8 mouse cellular contexts compared by ENCODE assay signal in genomic region chr4:132973814-132974398, GRCm38 (mm10). TPM values are rescaled to one million over a fixed set of nuclear protein-coding genes. Genes with fewer than 3 reads are reported as not detected.
A peak's percentile ranks its signal among the peaks of the same experiment; 100 is the strongest.
DNase-seq lines count a peak whose midpoint lies in the region; ATAC-seq and TF ChIP-seq lines count a peak whose summit lies in the region.

Fgr (plus strand) TSS chr4:132974095.

- no peak for TF ChIP-seq CTCF in E14TG2a.4 (conservative IDR thresholded peaks at IDR 0.05; ENCODE audit: low read length)

- peaks cover 97% of the 10 kb centered on the region for H3K4me1 ChIP-seq in E14TG2a.4 (replicated peaks; ENCODE audit: low read depth, low read length)

- peak; percentile 20; the same call in 1 of the 2 replicates for ATAC-seq in common myeloid progenitor, adult 5-6 weeks (replicated peaks; ENCODE audit: low read depth, poor library complexity, severe bottlenecking)

- no peaks in the 10 kb centered on the region for H3K36me3 ChIP-seq in E14TG2a.4 (ENCODE audit: insufficient read depth, low read length)

- H3K4me3 ChIP-seq in E14TG2a.4 (replicated peaks; ENCODE audit: low read length) = peak within 1 kb of the TSS; percentile 71

- DNase-seq in induced T-regulatory cell, adult 2 months (ENCODE audit: low read depth) = peak; percentile 60
- DNase-seq in lung, postnatal 25 days (ENCODE audit: low spot score) = peak; percentile 50
- DNase-seq in spleen, postnatal 4 days (ENCODE audit: low spot score in 2 of 2) = peak; percentile 61 to 78
- no peak for DNase-seq in left cerebral cortex, postnatal 4 days
- no peak for DNase-seq in cerebellum, adult 8-10 months
- DNase-seq in right cerebral cortex, postnatal 14 days = no peak

- intact Hi-C loops in left cerebral cortex, postnatal 4 days (cut with DNase I) = no loop called here

- H3K9me3 ChIP-seq in E14TG2a.4 (ENCODE audit: low read length) = no peaks in the 10 kb centered on the region

- H3K27me3 ChIP-seq in E14TG2a.4 (ENCODE audit: insufficient read depth, low read length) = peaks cover 3% of the 10 kb centered on the region

RNA-seq across cellular contexts. Expression of gene Fgr, which starts in this region (rescaled TPM):
- total RNA-seq in common myeloid progenitor, adult 5-6 weeks (2017) = 0.53 and 0.96 TPM in 2 replicates
- total RNA-seq in left cerebral cortex, postnatal 4 days (2021) = under 1 TPM; 0.42 to 0.44 TPM

Comparison
In these comparisons a context has a peak if more than half of its experiments do, and no peak if none do; other contexts are left out.
1. Peak in ATAC-seq in common myeloid progenitor, adult 5-6 weeks; RNA of the gene not detected or under 1 TPM.
2. DNase-seq: peak in induced T-regulatory cell, adult 2 months (single experiment), lung, postnatal 25 days (single experiment) and spleen, postnatal 4 days (2 of 2); none in left cerebral cortex, postnatal 4 days (single experiment), cerebellum, adult 8-10 months (single experiment) and right cerebral cortex, postnatal 14 days (single experiment).